Mouse (Mus musculus) layer of hippocampus, postnatal 25 days (tissue): Measurements from ENCODE around the gene Smim10l1. TPM values are rescaled to one million over a fixed set of nuclear protein-coding genes. Genes with fewer than 3 reads are reported as not detected.

Source experiments
- DNase-seq, 2 experiments: peaks; one replicate each; pipeline ENCODE4 v3.0.0; 2022; ENCODE audit warnings: mixed read lengths in 2 of 2, low spot score in 1 of 2; ENCODE audit errors: extremely low spot score in 1 of 2
- total RNA-seq, 2 experiments: library from RNA; stranded (reverse); gene quantifications; 2 replicates each; pipeline ENCODE4 v1.2.3; 2021

Smim10l1 gene
- 10 to 100 TPM; 86.2 to 92.9 TPM for total RNA-seq

- DNase-seq: no peak
Observed at GRCm38 (mm10) chr6:133104609-133104921, at the start of gene Smim10l1. Gene Smim10l1 (plus strand): TSS chr6:133104909.

DNA sequence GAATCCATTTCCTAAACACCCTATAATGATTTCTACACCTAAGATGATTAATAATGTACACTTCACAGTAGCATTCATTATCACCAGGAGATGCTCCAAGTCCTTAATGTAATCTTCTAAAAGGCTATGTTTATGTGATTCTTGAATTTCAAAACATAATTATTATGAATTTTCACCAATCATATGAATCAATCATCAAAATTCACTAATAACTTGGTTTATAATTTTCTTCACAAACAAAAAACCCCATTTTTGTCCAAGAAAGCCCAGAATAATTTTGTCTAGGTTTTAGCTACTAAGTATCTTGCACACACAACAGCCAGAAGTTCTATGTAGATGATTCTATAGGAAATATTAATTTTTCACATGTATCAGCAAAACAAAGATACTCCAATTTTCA is 49.0 kb upstream of the Smim10l1 start, which contains the start of gene Tas2r140:
Gene Tas2r140 (minus strand): TSS at position 101 of the 400 bp plus-strand sequence.
- DNase-seq: no peak

GRCm38 (mm10) chr6:133092226-133092625 is 12.5 kb upstream of the Smim10l1 start:
- DNase-seq: no peak

DNA sequence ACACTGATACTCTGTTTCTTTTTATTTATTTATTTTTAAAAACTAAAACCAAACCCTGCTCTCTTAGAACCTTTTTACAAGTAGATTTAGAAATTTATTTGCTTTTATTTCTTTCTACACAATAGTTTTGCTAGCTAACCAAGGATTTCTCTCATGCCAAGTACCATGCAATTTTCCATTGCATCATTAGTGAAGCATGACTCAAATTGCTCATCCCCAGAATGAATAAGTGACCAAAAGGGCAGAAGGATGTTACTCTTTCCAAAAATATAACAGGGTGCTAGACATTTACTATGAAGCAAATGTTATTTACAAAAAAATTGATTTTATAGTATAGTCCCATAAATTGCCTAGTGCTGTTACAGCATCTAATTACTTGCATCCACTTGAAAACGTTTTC is 2.3 kb upstream of the Smim10l1 start:
- DNase-seq: no peak

GRCm38 (mm10) chr6:133104922-133105859 is 482 bp downstream of the Smim10l1 start:
- peak; percentile 80 to 82 for DNase-seq

Other genes starting within 250 kb of the Smim10l1 start
- gene Tas2r116, start 249.5 kb upstream of the Smim10l1 start, total RNA-seq: not detected
- not detected for gene Tas2r110, start 236.9 kb upstream of the Smim10l1 start, total RNA-seq
- gene Tas2r113, start 211.9 kb upstream of the Smim10l1 start, total RNA-seq: not detected
- gene Tas2r125, start 195.3 kb upstream of the Smim10l1 start, total RNA-seq: not detected
- gene Tas2r129, start 153.8 kb upstream of the Smim10l1 start, total RNA-seq: not detected
- gene Tas2r131, start 147.0 kb upstream of the Smim10l1 start, total RNA-seq: not detected
- not detected for gene Tas2r109, start 123.9 kb upstream of the Smim10l1 start, total RNA-seq
- not detected for gene Tas2r103, start 67.8 kb upstream of the Smim10l1 start, total RNA-seq
- gene Tas2r140, start 49.1 kb upstream of the Smim10l1 start, total RNA-seq: not detected
- gene 5530400C23Rik, start 187.3 kb downstream of the Smim10l1 start, total RNA-seq: not detected